Mouse (Mus musculus) common myeloid progenitor, adult 5-6 weeks (primary cell): ENCODE measurements around the gene Hic1. TPM values are rescaled to one million over a fixed set of nuclear protein-coding genes. Genes with fewer than 3 reads are reported as not detected.
"Not testable (repeated sequence)": the region's sequence is repeated elsewhere in the genome, so short reads cannot be mapped to it uniquely, and the experiment has no call there.

Experiments used
- ATAC-seq: replicated peaks from 2 replicates; pipeline ENCODE4 v1.8.0; 2016; ENCODE audit warnings: low read depth, mild to moderate bottlenecking, moderate TSS enrichment, inconsistent platforms; ENCODE audit not compliant: poor library complexity, severe bottlenecking
- total RNA-seq: library from RNA; stranded (forward); fragments of 200-1000, 187-1606 nt; gene quantifications from 2 replicates; pipeline ENCODE4 v1.2.3, GENCODE M21; 2017

The Hic1 gene
- total RNA-seq, 1 experiment from 2014 or later: 1.1 TPM

DNA sequence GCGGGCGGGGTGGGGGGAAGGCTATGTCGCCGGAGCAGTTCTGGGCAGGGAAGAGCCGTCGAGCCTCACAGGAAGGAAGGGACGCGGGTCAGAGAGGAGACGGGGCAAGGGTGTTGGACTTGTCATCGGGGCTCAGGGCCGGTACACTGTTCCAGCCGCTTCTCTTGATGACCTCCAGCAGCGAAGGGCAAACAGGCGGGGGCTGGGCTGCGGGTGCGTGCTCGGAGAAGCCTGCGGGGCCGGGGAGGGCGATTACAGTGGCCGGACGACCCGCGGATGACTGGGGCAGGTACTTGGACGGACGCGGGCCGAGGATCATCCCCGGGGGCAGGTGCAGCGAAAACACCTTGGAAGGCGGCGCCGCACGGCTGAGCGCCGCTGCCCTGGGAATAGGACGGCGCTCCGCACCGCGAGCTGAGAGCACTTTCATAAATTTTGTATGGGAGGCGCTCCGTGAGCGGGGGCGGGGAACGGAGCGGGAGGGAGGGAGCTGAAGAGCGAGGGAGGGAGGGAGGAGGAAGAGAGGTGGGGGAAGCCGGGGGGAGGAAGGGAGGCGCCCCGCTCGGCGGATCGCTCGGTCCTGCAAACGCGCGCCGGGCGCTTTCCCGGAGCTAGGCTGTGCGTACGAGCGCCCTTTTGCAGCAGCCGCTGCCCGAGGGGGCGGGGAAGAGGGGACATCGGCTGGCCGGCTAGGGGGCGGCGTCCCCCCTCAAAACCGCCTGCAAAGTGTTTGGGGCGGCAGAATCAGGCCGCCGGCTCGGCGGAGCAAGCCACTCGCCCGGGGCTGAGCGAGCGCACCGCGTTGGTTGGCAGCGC is 24.1 kb upstream of the Hic1 start, which contains the start of gene Rtn4rl1:
TSS of gene Rtn4rl1 (plus strand) at position 528 of the 816 bp plus-strand sequence.
- no peak for ATAC-seq

DNA sequence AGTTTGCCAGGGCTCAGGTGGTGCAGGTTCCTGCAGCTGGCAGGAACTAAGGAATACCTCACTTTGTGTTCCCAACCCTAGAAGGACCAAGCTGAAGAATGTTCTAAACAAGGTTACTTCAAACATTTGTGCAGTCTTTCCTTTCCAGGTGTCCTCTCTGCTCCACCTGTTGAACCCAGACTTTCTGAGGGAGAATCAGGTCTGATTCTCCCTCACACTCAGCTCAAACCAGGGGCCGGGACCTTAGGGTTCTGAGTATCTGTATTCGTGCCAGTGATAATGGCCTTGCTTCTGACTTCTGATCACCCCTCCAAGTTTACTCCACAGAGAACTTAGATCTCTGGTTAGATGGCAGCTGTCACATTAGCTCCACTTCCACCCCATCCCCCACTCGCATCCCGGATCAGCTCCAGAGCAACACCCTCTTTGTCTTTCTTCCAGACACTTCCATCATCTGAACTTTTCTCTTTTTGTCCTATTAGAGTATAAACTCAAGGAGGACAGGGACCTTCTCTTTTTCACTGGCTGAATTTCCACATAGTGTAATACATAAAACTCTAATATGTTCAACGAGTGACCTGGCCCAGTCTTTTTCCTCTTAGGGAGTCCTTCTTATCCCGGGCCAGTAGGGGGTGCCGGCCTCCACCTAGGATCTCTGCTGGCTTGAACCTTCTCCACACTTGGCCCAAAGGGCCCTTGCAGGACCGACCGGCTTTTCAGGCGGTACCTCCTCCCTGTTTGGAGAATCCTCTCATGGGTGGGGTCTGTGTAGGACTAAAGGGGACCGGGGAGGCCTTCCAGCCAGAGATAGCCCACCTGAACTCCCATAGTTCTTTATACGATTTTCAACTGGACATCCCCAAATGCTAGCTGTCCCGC is 23.3 kb upstream of the Hic1 start:
- peak; percentile 60 for ATAC-seq

DNA sequence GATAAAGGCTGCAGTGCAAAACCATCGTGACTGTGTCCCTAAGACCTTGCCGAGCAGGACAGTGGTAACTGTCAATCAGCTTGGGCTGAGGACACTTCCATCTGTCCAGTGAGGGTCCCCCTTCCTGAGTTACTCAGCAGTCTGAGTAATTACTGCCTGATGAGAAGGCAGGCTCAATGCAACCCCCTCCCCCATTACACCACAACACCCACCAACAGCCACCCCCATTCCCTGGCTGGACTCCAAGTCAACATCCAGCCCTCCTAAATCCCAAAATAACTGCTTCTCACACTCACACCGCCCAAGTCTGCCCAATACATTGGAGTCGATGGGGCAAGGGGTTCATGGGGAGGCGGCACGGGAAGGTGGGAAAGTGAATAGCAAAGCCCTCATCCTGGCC is 22.5 kb upstream of the Hic1 start:
- no peak for ATAC-seq

DNA sequence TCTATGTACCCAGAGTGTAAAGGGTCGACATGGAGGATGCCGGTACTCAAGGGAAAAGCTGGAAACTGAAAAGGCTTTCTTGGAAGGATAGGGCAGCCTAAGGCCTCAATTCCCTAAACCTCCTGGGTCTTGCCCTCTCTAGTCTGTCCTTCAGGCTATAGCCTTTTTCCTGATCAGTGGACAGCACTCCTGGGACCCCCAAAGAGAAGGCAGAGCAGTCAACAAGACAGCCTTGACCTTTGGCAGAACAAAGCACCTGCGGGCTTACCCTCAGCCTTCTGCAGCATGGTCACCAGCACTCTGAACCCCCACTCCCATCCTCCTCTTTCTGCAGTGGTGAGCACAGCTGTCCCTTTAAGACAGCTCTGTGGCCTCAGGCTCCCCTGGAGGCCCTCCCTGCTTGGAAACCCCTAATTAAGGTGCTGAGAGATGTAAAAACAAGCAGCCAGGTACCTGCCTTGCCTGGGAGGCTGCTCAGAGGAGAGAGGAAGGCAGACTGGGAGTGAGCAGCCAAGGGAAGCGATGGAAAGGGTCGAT is 21.7 kb upstream of the Hic1 start, which contains the start of gene Dph1:
TSS of gene Dph1 (minus strand) at position 337 of the 537 bp plus-strand sequence.
- no peak for ATAC-seq

- peak; percentile 85 for ATAC-seq
Measured at GRCm38 (mm10) chr11:75190371-75190724, 21.0 kb upstream of the Hic1 start.

DNA sequence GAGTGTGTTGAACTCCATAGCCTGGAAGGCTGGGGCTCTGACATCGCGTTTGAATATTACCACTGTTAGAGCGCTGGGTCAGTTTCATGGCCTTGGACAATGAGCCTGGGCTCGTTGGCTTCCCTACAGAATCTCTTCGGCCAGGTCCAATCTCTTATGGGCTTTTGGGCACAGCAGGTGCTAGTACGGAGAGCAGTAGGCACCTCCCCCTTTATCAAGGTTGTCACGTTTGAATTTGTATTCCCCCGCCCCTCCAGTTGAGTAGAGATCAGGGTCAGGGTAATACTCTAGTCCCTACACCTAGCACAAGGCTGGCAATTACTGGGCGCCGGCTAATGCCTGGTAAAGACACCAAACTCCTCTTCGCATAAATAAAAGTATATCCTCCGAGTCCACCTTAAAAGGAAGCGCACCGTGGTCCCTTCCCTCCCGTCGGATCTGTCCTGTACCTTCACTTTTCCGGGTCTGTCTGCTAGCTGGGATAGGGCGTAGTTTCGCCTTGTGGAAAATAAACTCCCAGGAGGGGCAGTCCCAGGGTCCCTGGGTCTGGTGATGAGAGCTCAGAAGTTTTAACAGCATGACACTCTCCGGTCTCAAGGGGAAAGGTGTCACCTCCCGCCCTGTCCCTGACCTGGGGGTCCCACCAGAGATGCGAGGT is 20.5 kb upstream of the Hic1 start:
- peak; percentile 10 for ATAC-seq

GRCm38 (mm10) chr11:75184986-75185385 is 15.7 kb upstream of the Hic1 start:
- ATAC-seq: no peak

- no peak for ATAC-seq
Measured at GRCm38 (mm10) chr11:75184573-75184972, 15.3 kb upstream of the Hic1 start.

DNA sequence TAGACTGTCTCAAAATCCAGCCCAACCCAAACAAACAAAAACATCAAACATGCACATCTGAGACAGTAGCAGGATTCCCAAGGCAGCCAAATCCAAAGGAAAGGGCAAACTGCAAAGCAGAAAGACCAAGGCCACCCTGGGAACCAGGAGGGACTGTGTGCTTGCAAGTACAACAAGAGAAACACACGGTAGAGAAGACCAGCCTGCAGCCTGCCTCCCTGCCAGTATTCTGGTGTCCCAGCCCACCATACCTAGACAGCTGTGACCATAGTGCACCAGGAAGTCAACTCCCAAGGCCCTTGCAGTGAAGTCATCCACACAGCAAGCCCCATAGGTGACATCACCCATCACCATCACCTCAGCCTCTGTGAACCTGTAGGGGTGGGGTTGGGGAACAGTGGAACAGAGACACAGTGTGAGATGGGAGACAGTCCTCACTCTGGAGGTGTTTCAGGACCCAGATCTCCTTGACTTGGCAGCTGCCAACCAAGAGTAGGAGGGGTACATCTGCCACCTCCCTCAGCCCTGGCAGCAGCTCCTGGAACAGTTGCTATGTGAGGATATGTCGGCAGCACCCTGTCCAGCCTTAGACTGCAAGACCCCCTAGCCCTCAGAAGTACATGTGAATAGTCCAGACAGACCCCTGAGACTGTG is 14.7 kb upstream of the Hic1 start:
- ATAC-seq: no peak

- peak; percentile 97 for ATAC-seq
Measured at GRCm38 (mm10) chr11:75178672-75179208, 9.4 kb upstream of the Hic1 start, which contains the start of gene Ovca2. TSS of gene Ovca2 (minus strand) at chr11:75178835.

DNA sequence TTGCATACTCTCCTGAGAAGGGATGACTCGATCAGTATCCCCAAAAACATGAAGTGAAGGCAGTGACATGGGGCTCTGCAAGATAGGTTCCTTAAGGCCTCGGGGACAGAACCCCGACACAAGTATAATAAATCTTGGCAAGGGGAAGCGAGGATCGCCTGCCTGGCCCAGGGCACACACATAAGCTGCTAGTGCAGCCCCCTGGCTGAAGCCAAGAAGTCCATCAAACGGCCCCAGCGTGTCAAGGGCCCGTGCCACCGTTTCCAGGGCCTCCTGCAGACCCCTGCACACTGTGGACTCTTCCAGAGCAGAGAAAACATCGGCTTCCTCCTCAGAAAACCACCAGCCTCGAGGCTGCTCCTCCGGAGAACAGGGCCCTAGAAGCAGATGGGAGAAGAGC is 8.7 kb upstream of the Hic1 start:
- ATAC-seq: no peak

DNA sequence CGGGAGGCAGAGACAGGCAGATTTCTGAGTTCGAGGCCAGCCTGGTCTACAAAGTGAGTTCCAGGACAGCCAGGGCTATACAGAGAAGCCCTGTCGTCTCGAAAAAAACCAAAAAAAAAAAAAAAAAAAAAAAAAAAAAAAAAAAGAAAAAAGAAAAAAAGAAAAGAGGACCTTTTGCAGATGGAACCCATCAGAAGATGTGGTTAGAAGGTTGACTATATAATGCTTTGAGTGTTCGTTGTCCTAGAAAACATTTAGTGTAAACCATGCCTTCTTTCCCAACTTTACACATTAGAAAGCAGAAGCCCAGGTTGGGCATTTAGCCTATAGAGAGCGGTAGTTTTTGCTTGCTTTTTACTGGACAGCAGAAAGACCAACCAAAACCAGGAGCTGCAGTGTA is 5.3 kb upstream of the Hic1 start:
- ATAC-seq: not testable (repeated sequence)

- ATAC-seq: no peak
Measured at GRCm38 (mm10) chr11:75173799-75174165, 4.5 kb upstream of the Hic1 start.

- peak; percentile 45 for ATAC-seq
Measured at GRCm38 (mm10) chr11:75173095-75173798, 3.9 kb upstream of the Hic1 start.

DNA sequence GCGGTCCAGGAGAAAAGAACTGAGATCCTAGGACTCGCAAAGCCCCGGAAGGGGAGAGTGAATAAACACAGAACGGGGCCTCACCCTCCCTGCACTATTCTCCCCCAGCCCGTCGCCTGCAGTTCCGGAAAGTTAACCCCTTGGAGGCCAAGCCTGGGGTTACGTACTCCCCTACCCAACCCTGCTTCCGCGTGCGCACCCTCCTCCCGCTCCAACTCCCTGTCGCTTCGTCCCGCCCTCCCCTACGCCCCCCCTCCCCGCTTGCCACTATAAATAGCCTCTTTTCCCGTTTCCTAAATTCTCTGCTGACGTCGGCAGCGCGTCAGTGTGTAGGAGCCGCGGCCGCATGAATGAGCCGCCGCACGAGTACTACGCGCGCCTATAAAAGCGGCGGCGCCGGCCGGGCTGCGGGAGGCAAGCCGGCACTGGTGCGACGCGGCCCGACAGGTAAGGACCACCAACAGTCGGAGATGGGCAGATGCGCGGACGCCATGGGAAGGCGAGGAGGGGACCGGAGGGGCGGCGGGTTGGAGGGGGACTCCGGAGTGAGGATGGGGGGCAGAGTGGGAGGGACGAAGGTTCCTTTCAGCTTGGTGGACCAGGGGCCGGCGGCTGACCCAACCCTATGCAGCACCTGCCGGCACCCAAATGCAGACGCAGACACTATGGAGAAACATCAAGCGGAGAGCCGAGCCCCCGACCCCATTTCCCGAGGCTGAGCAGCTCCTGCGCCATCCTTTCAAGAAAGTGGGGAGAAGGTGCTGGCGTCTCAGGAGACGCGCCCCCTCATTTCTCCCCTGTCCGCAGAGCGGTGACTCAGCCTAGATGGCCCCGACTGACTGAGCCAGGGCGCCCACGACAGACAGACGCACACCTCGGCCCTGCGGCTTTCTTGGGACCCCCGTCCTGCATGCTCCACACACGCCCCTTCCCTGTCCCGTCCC is 3.1 kb upstream of the Hic1 start:
- 0 out of 2 replicates have a peak, but pooled peaks have one; percentile 0 for ATAC-seq

- ATAC-seq: no peak
Measured at GRCm38 (mm10) chr11:75171186-75171865, 2.0 kb upstream of the Hic1 start.

DNA sequence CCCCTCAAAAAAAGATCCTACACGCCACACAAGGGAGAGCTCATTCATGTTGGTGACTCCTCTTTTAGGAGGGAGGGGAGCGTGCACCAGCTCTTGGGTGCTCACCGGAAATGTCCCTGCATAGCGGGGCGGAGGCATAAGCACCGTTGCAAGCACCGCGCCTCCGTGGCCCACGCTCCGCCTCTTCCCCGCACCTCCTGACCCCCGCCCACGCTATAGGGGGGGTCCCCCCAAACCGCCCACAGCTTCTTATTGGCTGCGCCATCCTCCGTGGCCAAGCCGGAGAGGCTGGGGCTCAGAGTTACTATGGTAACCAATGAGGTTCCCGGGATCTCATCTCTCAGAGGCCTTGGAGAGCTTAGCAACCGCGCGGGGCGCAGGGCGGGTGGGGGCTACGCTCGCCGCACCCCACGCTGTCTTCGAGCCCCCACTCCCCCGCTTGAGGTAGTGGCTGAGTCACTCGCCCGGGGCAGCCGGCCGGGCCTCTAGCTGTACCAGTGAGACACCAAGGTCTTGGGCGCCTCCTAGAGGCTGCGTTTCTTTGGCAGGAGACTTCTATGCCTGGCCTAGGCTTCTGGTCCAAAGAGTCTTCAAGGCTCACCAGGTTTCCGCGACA is 925 bp upstream of the Hic1 start:
- ATAC-seq: peak; percentile 40
